ENCODE assay signal across 10 mouse cellular contexts in genomic region chr1:136832305-136833152, GRCm38 (mm10).
A peak's percentile ranks its signal among the peaks of the same experiment; 100 is the strongest.
DNase-seq lines count a peak whose midpoint lies in the region; ATAC-seq and TF ChIP-seq lines count a peak whose summit lies in the region.
"Had no signal": no experiment of that assay in that cellular context is flagged by ENCODE, and none has a peak within 500 bp of the region (broad histone marks: within the 10 kb centered on the region; RNA-seq: fewer than 3 reads in every experiment).

No protein-coding gene starts in this region.

- ATAC-seq in hindbrain, postnatal 0 days: no peak
- ATAC-seq in hindbrain, embryonic 11.5 days (ENCODE audit: low FRiP score): no peak
- no peak for ATAC-seq in megakaryocyte-erythroid progenitor cell, adult 5-6 weeks (replicated peaks; ENCODE audit: low FRiP score, low TSS enrichment, poor library complexity, severe bottlenecking)

- H3K4me2 ChIP-seq in hindbrain, postnatal 0 days (ENCODE audit: low read depth, low read length): no peak overlapping the region
- no peak overlapping the region for H3K4me2 ChIP-seq in hindbrain, embryonic 11.5 days (replicated peaks; ENCODE audit: low read depth, low read length)
- H3K4me2 ChIP-seq: hindbrain, embryonic 15.5 days; liver, embryonic 11.5 days had no signal

- H3K9ac ChIP-seq in hindbrain, postnatal 0 days (replicated peaks; ENCODE audit: low read length): no peak overlapping the region
- no peak overlapping the region for H3K9ac ChIP-seq in hindbrain, embryonic 11.5 days (ENCODE audit: low read depth, low read length)
- H3K9ac ChIP-seq: hindbrain, embryonic 15.5 days had no signal

- no peaks in the 10 kb centered on the region for H3K4me1 ChIP-seq in hindbrain, postnatal 0 days (ENCODE audit: insufficient read depth, low read length)
- no peaks in the 10 kb centered on the region for H3K4me1 ChIP-seq in hindbrain, embryonic 11.5 days (replicated peaks; ENCODE audit: control insufficient read depth, insufficient read depth, low read length)
- H3K4me1 ChIP-seq: hindbrain, embryonic 15.5 days had no signal

- H3K4me3 ChIP-seq in hindbrain, postnatal 0 days (ENCODE audit: low read length): no peak overlapping the region
- no peak overlapping the region for H3K4me3 ChIP-seq in hindbrain, embryonic 11.5 days (ENCODE audit: low read depth, low read length)
- H3K4me3 ChIP-seq: hindbrain, embryonic 15.5 days had no signal

- peak; percentile 10 for DNase-seq in adrenal gland, postnatal 10 days
- DNase-seq in adrenal gland, adult (ENCODE audit: inconsistent age in 2 of 2, low spot score in 1 of 2): no peak
- DNase-seq in hindbrain, postnatal 0 days (ENCODE audit: low spot score): peak; percentile 39
- DNase-seq in hindbrain, embryonic 11.5 days (ENCODE audit: low spot score): no peak
- peak; percentile 44 for DNase-seq in testis, postnatal 10 days (ENCODE audit: low spot score)
- no peak for DNase-seq in testis, postnatal 14 days (ENCODE audit: low spot score)
- DNase-seq in gastrocnemius, postnatal 14 days: no peak

- no peak for TF ChIP-seq CTCF in hindbrain, postnatal 0 days (IDR thresholded peaks at IDR 0.05; ENCODE audit: low read depth)

- WGBS in hindbrain, postnatal 0 days: 46% methylated on average over 12 of the region's 12 CpGs
- WGBS in hindbrain, embryonic 11.5 days: 54% methylated on average over 12 of the region's 12 CpGs

- no peaks in the 10 kb centered on the region for H3K9me3 ChIP-seq in hindbrain, postnatal 0 days (ENCODE audit: low read length)
- no peaks in the 10 kb centered on the region for H3K9me3 ChIP-seq in hindbrain, embryonic 11.5 days (ENCODE audit: control insufficient read depth, low read length)
- H3K9me3 ChIP-seq: hindbrain, embryonic 15.5 days had no signal

- intact Hi-C loops in gastrocnemius, postnatal 14 days (cut with DNase I; ENCODE audit: low total_unique reads): no loop called here

- no peak overlapping the region for H3K27ac ChIP-seq in hindbrain, postnatal 0 days
- H3K27ac ChIP-seq in hindbrain, embryonic 11.5 days (ENCODE audit: low read depth, low read length): no peak overlapping the region
- H3K27ac ChIP-seq: hindbrain, embryonic 15.5 days had no signal

- H3K36me3 ChIP-seq in hindbrain, postnatal 0 days (ENCODE audit: insufficient read depth, low read length): no peaks in the 10 kb centered on the region
- no peaks in the 10 kb centered on the region for H3K36me3 ChIP-seq in hindbrain, embryonic 11.5 days (ENCODE audit: control insufficient read depth, insufficient read depth, low read length)
- H3K36me3 ChIP-seq: hindbrain, embryonic 15.5 days had no signal

- no peaks in the 10 kb centered on the region for H3K27me3 ChIP-seq in hindbrain, postnatal 0 days (ENCODE audit: insufficient read depth, low read length)
- H3K27me3 ChIP-seq in hindbrain, embryonic 11.5 days (ENCODE audit: control insufficient read depth, insufficient read depth, low read length): no peaks in the 10 kb centered on the region
- H3K27me3 ChIP-seq: hindbrain, embryonic 15.5 days had no signal

Comparison
In these comparisons a context has a peak if more than half of its experiments do, and no peak if none do; other contexts are left out.
1. DNase-seq: peak in adrenal gland, postnatal 10 days (single experiment), hindbrain, postnatal 0 days (single experiment) and testis, postnatal 10 days (single experiment); none in adrenal gland, adult (0 of 2), hindbrain, embryonic 11.5 days (single experiment), testis, postnatal 14 days (single experiment) and gastrocnemius, postnatal 14 days (single experiment).